Mouse (Mus musculus): ENCODE results near the gene Plp2.

DNA sequence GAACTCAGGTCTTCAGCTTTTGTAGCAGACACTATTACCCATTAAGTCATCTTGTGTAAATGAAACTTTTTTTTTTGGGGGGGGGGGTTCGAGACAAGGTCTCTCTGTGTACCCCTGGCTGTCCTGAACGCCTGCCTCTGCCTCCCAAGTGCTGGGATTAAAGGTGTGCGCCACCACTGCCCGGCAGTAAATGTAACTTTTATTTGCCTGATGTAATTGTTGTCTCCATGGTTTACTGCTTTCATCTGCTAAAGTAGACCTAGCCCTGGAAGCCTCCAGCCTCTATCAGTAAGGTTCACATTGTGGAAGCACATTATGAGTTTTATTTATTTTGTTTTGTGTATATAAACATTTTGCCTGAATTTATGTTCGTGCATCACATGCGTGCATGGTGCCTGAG lies 25.3 kb upstream of the Plp2 start:
- TF ChIP-seq MYOD1 (IDR thresholded peaks at IDR 0.05; ENCODE audit: control insufficient read depth in 1 of 3, insufficient read length in 2 of 3, low read depth in 2 of 3), result no peak
- TF ChIP-seq POLR2A (IDR thresholded peaks at IDR 0.05; ENCODE audit: insufficient read length, low read depth), result no peak
- TF ChIP-seq MYOG (IDR thresholded peaks at IDR 0.05; ENCODE audit: control insufficient read depth in 1 of 3, insufficient read depth in 1 of 3, insufficient read length in 2 of 3, low read depth in 2 of 3), result no peak
- TF ChIP-seq TCF12 (IDR thresholded peaks at IDR 0.05; ENCODE audit: insufficient read depth, poor library complexity, severe bottlenecking), result no peak
- TF ChIP-seq MAX (IDR thresholded peaks at IDR 0.05; ENCODE audit: low read depth), result no peak
- TF ChIP-seq E2F4 (IDR thresholded peaks at IDR 0.05; ENCODE audit: insufficient read depth), result no peak
- TF ChIP-seq TCF3 (IDR thresholded peaks at IDR 0.05; ENCODE audit: insufficient read length, low read depth), result no peak
- TF ChIP-seq USF1 (IDR thresholded peaks at IDR 0.05; ENCODE audit: low read depth), result no peak
- no peak for TF ChIP-seq POLR2AphosphoS2 (IDR thresholded peaks at IDR 0.05; ENCODE audit: insufficient read length, low read depth)
- no peak for TF ChIP-seq REST (IDR thresholded peaks at IDR 0.05; ENCODE audit: insufficient read depth, insufficient read length)
- no peak for TF ChIP-seq CEBPB (IDR thresholded peaks at IDR 0.05; ENCODE audit: insufficient read depth, poor library complexity, severe bottlenecking)
